Mouse (Mus musculus): ENCODE data around the gene Snx7.

GRCm38 (mm10) chr3:117848866-117849265, 19.9 kb downstream of the Snx7 start:
- TF ChIP-seq POLR2A (IDR thresholded peaks at IDR 0.05; ENCODE audit: low read depth, low read length): no peak
- no peak for TF ChIP-seq CTCF (conservative IDR thresholded peaks at IDR 0.05; ENCODE audit: insufficient read depth, insufficient read length, low read depth, low read length)

Measured in kidney, adult 2 months (tissue).